Mouse (Mus musculus) G1E (cell line): Measurements from ENCODE around the gene Syn3.

ENCODE experiments used
- CTCF ChIP-seq: IDR thresholded peaks from 2 replicates; pipeline ENCODE4 v1.5.1; 2012; ENCODE audit warnings: low read depth, low read length, inconsistent platforms, mixed read lengths
- GATA1 ChIP-seq: IDR thresholded peaks from 2 replicates; pipeline ENCODE4 v1.6.1; 2012; ENCODE audit warnings: borderline replicate concordance, low read length, inconsistent platforms, mixed read lengths
- POLR2AphosphoS5 ChIP-seq: IDR thresholded peaks from 2 replicates; pipeline ENCODE4 v1.6.1; 2012; ENCODE audit warnings: low read depth, low read length, inconsistent platforms; ENCODE audit not compliant: insufficient replicate concordance

- TF ChIP-seq CTCF = no peak
- TF ChIP-seq GATA1 = no peak
- no peak for TF ChIP-seq POLR2AphosphoS5
Observed at GRCm38 (mm10) chr10:86009688-86010087, 489.0 kb downstream of the Syn3 start.
